Mouse (Mus musculus) midbrain, embryonic 15.5 days (tissue): ENCODE measurements at regions not wholly inside any gene's neighbourhood (a gene's known extent, or its start where the extent isn't known, plus 50 kb on each side); places are given as distances from the start of the nearest gene placed in this dataset.

ENCODE experiments used
- ATAC-seq: fragments of 200-750 bp; cut with Nextera tagmentation; replicated peaks from 2 replicates; pipeline ENCODE4 v1.8.0; 2017; ENCODE audit warnings: moderate TSS enrichment
- H3K27ac ChIP-seq: fragments of 300-500 bp; sonication (generic); 2 replicates; pipeline ENCODE4 v1.5.1; 2015; ENCODE audit warnings: mild to moderate bottlenecking, inconsistent platforms
- H3K27me3 ChIP-seq: fragments of 300-500 bp; sonication (generic); replicated peaks from 2 replicates; pipeline ENCODE4 v1.6.1; 2015; ENCODE audit warnings: inconsistent platforms
- H3K36me3 ChIP-seq: fragments of 300-500 bp; sonication (generic); replicated peaks from 2 replicates; pipeline ENCODE4 v1.6.1; 2015; ENCODE audit warnings: inconsistent platforms
- H3K4me1 ChIP-seq: fragments of 300-500 bp; sonication (generic); 2 replicates; pipeline ENCODE4 v1.6.1; 2015; ENCODE audit warnings: inconsistent platforms
- H3K4me2 ChIP-seq: fragments of 300-500 bp; sonication (generic); 2 replicates; pipeline ENCODE4 v1.6.1; 2015; ENCODE audit warnings: inconsistent platforms, mild to moderate bottlenecking, moderate library complexity
- H3K4me3 ChIP-seq: fragments of 300-500 bp; sonication (generic); 2 replicates; pipeline ENCODE4 v1.5.1; 2015; ENCODE audit warnings: mild to moderate bottlenecking, inconsistent platforms
- H3K9ac ChIP-seq: fragments of 300-500 bp; sonication (generic); 2 replicates; pipeline ENCODE4 v1.6.1; 2015; ENCODE audit warnings: mild to moderate bottlenecking, inconsistent platforms
- H3K9me3 ChIP-seq: fragments of 300-500 bp; sonication (generic); 2 replicates; pipeline ENCODE4 v1.6.1; 2016; ENCODE audit warnings: inconsistent platforms
- WGBS: fragments of 180-500 bp; shearing (Covaris S2); methylation state at CpG from one replicate; pipeline ENCODE4 v1.1.7; 2015; ENCODE audit warnings: mixed read lengths; 5-methylcytosine and 5-hydroxymethylcytosine counted together

- H3K9ac ChIP-seq, result no peak overlapping the region
- H3K4me1 ChIP-seq, result no peaks in the 10 kb centered on the region; the same call in 1 of the 2 replicates
- H3K27me3 ChIP-seq, result no peaks in the 10 kb centered on the region
- no peaks in the 10 kb centered on the region for H3K36me3 ChIP-seq
- H3K4me2 ChIP-seq, result no peak overlapping the region
- no peak overlapping the region for H3K27ac ChIP-seq
- H3K9me3 ChIP-seq, result no peaks in the 10 kb centered on the region
- WGBS, result 79% methylated on average over 3 of the region's 3 CpGs
- no peak for ATAC-seq
- no peak overlapping the region for H3K4me3 ChIP-seq
Observed at GRCm38 (mm10) chr3:41426946-41427345, 128.6 kb upstream of the Jade1 start.

DNA sequence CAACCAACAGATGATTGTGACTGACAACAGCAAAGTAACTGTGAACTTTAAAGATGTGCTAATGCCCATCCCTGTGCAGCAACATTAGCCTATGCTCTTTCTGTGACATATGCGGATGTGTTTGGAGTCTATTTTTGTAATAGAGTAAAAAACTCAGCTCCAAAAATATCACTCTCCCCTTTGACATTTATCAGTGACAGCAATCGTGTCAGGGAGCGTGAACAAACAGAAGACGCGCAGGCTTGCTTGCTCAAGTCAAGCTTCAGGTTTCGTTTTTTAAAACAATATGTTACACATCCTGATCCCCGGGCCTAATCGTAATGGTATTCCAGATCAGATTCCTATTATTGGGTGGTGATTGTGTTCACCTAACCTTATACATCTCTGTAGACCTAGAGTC, 129.7 kb upstream of the Jade1 start:
- no peak overlapping the region for H3K4me2 ChIP-seq
- WGBS, result 92% methylated on average over 8 of the region's 8 CpGs
- no peak for ATAC-seq
- H3K27me3 ChIP-seq, result no peaks in the 10 kb centered on the region
- no peak overlapping the region for H3K27ac ChIP-seq
- no peak overlapping the region for H3K4me3 ChIP-seq
- no peak overlapping the region for H3K9ac ChIP-seq
- no peaks in the 10 kb centered on the region; the same call in 1 of the 2 replicates for H3K4me1 ChIP-seq
- no peaks in the 10 kb centered on the region for H3K36me3 ChIP-seq
- no peaks in the 10 kb centered on the region for H3K9me3 ChIP-seq

DNA sequence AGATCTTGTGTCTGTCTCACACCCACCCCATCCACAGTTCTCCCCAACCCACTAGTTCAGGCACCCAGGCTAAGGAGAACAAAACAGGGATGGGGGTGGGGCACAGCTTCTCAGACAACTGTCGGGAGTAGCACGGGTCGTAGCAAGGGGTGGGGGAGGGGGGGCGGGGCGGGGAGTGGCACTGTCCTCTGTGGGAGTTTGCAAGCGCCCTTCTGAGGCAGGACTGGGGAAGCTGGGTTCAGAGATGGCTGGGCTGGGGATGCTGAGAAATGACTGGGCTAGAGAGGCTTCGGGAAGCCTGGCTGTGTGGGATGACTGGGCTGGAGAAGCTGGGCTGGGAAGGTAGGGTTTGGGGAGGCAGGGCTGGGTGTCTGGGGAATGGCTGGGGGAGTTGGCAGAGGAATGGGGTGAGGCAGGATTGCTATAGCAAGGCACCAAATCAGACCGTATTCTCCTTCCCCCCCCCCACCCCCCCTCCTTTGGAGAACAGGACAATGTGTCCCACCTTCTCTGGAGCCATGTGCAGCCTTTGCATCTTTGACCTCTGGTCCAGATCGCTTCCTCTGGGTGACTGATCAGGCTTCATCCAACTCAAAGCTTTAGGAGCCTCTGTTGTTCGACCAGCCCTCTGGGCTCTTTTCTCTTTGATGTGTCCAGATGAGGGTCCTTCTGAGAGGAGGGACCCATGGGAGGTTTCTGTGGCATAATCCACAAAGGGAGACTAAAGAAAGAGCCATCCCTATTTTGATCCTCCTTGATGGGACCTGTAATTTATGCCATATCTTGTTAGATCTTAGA, 131.2 kb upstream of the Jade1 start:
- WGBS, result 15% methylated on average over 9 of the region's 10 CpGs
- Histone ChIP-seq H3K4me1 (no peaks in the 10 kb centered on the region; the same call in 1 of the 2 replicates), H3K36me3 (no peaks in the 10 kb centered on the region), H3K27me3 (no peaks in the 10 kb centered on the region), H3K9ac (no peak overlapping the region), H3K9me3 (no peaks in the 10 kb centered on the region), H3K27ac (no peak overlapping the region), H3K4me2 (no peak overlapping the region), H3K4me3 (no peak overlapping the region)
- ATAC-seq, result no peak

DNA sequence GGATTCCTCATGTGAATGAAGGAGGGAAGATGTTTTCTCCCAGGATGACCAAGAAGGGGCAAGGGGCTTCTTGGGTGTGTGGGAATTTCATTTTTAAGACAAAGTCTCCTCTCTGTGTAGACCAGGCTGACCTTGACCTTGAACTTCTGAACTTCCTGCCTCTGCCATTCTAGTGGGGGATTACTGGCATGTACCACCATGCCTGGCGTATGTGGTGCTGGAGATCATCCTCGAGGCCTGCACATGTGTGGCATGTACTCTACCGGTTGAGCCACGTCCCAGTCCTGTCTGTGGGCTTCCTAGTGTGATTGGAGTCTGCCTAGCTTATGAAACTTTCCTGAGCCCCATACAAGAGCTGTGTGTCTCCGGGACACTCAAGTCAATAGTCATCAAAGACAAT, 131.9 kb upstream of the Jade1 start:
- no peak overlapping the region for H3K9ac ChIP-seq
- H3K36me3 ChIP-seq, result no peaks in the 10 kb centered on the region
- H3K4me2 ChIP-seq, result no peak overlapping the region
- H3K9me3 ChIP-seq, result no peaks in the 10 kb centered on the region
- 65% methylated on average over 5 of the region's 5 CpGs for WGBS
- ATAC-seq, result no peak
- no peaks in the 10 kb centered on the region for H3K27me3 ChIP-seq
- H3K27ac ChIP-seq, result no peak overlapping the region
- H3K4me1 ChIP-seq, result no peaks in the 10 kb centered on the region; the same call in 1 of the 2 replicates
- H3K4me3 ChIP-seq, result no peak overlapping the region

DNA sequence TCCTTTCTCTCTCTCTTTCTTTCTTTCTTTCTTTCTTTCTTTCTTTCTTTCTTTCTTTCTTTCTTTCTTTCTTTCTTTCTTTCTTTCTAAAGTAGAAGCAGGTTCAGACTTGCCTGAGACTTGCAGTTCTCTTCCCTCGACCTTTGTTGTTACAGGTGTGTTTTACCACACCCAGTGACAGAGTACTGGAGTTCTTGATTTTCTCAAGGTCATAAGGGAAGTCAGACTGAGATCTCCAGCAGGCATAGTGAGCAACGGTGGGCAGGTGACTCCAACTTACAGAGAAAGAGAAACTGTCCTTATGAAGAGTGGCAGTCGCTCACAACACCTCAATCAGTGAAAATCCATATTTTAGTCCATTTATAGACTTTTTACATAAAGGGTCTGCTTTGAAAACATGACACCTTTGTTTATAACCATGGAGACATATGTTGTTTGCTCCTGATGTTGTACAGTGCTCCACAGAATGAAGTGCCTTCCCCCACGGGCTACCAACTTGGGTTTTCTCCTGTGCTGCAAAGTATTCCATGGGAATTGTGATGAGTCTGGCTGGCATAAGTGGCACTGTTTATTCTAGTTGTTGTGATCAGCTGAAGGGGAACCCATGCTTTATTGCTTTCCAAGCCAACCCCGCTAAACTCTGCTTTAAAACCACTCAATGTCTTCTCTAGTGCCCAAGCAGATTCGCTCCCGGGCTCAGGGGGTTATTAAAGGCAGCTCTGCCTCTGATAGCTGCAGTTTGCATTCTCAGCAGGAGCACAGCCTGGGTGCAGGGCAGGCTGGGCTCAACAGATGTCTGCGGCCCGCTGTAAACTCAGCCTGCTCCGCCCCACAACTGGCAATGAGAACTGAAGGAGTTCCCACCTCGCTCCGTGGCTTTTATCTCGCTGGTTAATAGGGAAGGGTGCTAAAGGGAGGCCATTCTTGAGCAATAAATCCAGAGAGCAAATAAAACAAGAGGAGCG, 132.6 kb upstream of the Jade1 start:
- no peak overlapping the region for H3K9ac ChIP-seq
- no peaks in the 10 kb centered on the region for H3K9me3 ChIP-seq
- no peak for ATAC-seq
- 30% methylated on average over 14 of the region's 14 CpGs for whole genome bisulfite sequencing
- no peaks in the 10 kb centered on the region for H3K36me3 ChIP-seq
- H3K27ac ChIP-seq, result no peak overlapping the region
- no peaks in the 10 kb centered on the region; the same call in 1 of the 2 replicates for H3K4me1 ChIP-seq
- no peak overlapping the region for H3K4me3 ChIP-seq
- no peak overlapping the region for H3K4me2 ChIP-seq
- H3K27me3 ChIP-seq, result no peaks in the 10 kb centered on the region

DNA sequence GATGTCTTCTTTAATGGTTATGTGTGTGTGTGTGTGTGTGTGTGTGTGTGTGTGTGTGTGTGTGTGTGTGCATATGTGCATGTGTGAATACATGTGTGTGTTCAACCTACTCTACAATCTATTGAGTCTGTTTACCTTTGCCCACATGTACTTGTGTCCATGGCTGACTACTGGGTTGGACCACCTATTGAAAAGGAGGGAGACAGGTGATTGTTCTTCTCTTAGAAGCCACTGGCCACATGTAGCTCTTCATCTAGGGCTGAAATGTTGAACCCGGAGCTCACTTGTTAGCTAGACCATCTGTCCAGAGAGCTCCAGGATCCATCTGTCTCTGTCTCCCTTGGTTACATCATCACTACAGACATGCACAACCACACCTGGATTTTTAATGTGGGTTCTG, 141.8 kb upstream of the Jade1 start:
- no peaks in the 10 kb centered on the region for H3K9me3 ChIP-seq
- H3K9ac ChIP-seq, result no peak overlapping the region
- H3K36me3 ChIP-seq, result no peaks in the 10 kb centered on the region
- H3K27me3 ChIP-seq, result no peaks in the 10 kb centered on the region
- ATAC-seq, result no peak
- no peak overlapping the region for H3K4me2 ChIP-seq
- 97% methylated on average over 1 of the region's 1 CpGs for WGBS
- no peak overlapping the region for H3K27ac ChIP-seq
- H3K4me3 ChIP-seq, result no peak overlapping the region
- peaks cover 10% of the 10 kb centered on the region for H3K4me1 ChIP-seq

- Histone ChIP-seq H3K36me3 (no peaks in the 10 kb centered on the region), H3K27me3 (0 out of 2 replicates have a peak, but pooled peaks cover 1% of the 10 kb centered on the region), H3K9ac (no peak overlapping the region), H3K4me1 (peaks cover 13% of the 10 kb centered on the region), H3K4me2 (no peak overlapping the region), H3K9me3 (no peaks in the 10 kb centered on the region), H3K27ac (no peak overlapping the region), H3K4me3 (no peak overlapping the region)
- 79% methylated on average over 2 of the region's 2 CpGs for WGBS
- no peak for ATAC-seq
Observed at GRCm38 (mm10) chr3:41412698-41413097, 142.8 kb upstream of the Jade1 start.

DNA sequence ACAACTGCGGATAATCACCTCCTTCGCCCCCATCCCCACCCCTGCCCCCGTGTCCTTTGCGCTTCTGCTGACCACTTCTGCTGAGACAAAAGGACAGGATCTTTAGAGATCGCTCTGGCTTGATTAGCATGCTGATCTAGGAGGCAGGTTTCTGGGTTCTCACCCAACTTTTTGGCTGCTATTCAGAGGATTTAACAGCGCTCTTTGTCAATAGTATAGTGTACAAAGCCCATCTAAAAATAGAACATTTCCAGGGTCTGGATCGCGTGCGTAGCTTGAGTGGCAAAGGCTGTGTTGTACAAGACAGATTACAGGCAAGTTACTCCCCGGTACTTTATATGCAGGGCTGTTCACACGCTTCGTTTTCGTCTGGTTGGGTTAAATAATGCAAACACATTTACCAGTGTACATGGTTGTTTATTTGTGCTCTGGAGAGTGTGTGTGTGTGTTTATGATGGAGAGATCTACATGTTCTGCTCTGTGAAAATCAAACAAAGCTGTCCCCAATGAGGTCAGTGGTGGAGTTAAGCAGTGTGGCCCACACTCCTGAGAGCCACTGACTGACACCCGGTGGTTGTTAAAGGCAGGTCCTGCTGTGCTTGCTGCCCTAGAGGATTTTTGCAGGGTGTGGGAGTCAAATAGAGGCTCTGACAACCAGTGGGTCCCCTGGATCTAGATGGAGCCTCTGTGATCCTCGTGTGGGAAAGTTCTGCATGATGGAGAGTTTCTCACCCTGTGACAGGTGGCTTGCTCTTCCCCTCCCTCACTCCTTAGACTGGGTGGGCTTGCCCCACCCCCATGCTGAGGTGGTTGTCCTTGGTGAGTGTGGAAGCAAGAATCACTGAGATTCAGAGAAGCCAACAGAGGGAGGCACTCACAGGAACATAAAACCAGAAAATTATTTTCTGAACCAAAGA, 146.5 kb upstream of the Jade1 start:
- Histone ChIP-seq H3K9me3 (no peaks in the 10 kb centered on the region), H3K4me3 (peak overlapping the region; percentile 47), H3K4me2 (peak overlapping the region; percentile 68), H3K4me1 (peaks cover 13% of the 10 kb centered on the region), H3K27ac (peak overlapping the region; percentile 74), H3K36me3 (no peaks in the 10 kb centered on the region), H3K9ac (peak overlapping the region; percentile 51), H3K27me3 (0 out of 2 replicates have a peak, but pooled peaks cover 5% of the 10 kb centered on the region)
- peak; percentile 93 for ATAC-seq
- WGBS, result 4% methylated on average over 15 of the region's 15 CpGs

DNA sequence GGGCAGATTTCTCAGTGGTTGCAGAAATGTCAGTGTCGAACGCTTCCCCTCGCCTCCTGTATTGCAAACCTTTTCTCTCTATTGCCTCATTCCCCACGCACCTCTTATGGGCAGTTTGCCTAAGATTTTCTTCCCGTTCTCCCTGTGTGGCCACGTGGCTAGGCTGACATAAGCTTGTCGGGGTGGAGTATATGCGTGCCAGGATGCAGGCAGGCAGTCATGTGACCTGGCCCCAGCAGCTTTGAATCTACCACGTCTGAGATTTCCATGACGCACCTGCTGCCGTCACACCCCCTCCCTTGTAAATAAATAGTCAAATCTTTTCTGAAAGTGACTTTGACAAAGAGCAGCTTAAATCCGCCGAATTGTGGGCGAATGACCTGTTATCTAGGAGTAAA, 147.1 kb upstream of the Jade1 start:
- Histone ChIP-seq H3K36me3 (no peaks in the 10 kb centered on the region), H3K9me3 (no peaks in the 10 kb centered on the region), H3K27me3 (0 out of 2 replicates have a peak, but pooled peaks cover 5% of the 10 kb centered on the region), H3K4me2 (peak overlapping the region; percentile 68), H3K4me1 (peaks cover 13% of the 10 kb centered on the region), H3K9ac (peak overlapping the region; percentile 51), H3K27ac (peak overlapping the region; percentile 74), H3K4me3 (peak overlapping the region; percentile 47)
- ATAC-seq, result peak; percentile 97
- 3% methylated on average over 14 of the region's 14 CpGs for WGBS

GRCm38 (mm10) chr3:41407988-41408387, 147.5 kb upstream of the Jade1 start:
- peak overlapping the region; percentile 47 for H3K4me3 ChIP-seq
- ATAC-seq, result peak; percentile 57
- H3K9ac ChIP-seq, result peak overlapping the region; percentile 51; the same call in 1 of the 2 replicates

DNA sequence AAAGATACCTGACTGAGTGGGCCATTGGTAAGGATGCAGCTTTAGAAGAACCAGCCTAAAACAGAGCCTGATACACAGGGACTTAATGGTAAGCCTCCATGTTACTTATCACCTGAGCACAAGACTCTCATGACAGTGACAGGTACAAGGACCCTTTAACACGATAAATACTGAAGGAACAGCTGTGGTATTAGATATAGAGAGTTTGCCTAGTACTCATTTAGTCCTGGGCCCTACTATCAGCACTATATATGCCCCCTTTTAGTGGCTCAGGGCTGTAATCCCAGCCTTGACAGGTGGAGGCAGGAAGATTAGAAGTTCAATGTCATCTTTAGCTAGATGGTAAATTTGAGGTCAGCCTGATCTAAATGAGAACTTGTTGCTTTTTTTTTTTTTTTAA, 148.0 kb upstream of the Jade1 start:
- WGBS, result 84% methylated on average over 1 of the region's 1 CpGs

More at GRCm38 (mm10) chr3:41407988-41408387, 147.5 kb upstream of the Jade1 start:
- peak overlapping the region; percentile 68 for H3K4me2 ChIP-seq
- peaks cover 13% of the 10 kb centered on the region for H3K4me1 ChIP-seq
- no peaks in the 10 kb centered on the region for H3K36me3 ChIP-seq
- H3K9me3 ChIP-seq, result no peaks in the 10 kb centered on the region
- WGBS, result 77% methylated on average over 9 of the region's 9 CpGs
- 0 out of 2 replicates have a peak, but pooled peaks cover 5% of the 10 kb centered on the region for H3K27me3 ChIP-seq
- peak overlapping the region; percentile 74 for H3K27ac ChIP-seq

More for the DNA sequence above, 148.0 kb upstream of the Jade1 start:
- H3K9ac ChIP-seq, result no peak overlapping the region
- no peak overlapping the region for H3K27ac ChIP-seq
- H3K4me2 ChIP-seq, result no peak overlapping the region
- ATAC-seq, result no peak
- no peaks in the 10 kb centered on the region for H3K9me3 ChIP-seq
- H3K27me3 ChIP-seq, result 0 out of 2 replicates have a peak, but pooled peaks cover 5% of the 10 kb centered on the region
- H3K4me1 ChIP-seq, result peaks cover 13% of the 10 kb centered on the region
- H3K4me3 ChIP-seq, result no peak overlapping the region
- H3K36me3 ChIP-seq, result no peaks in the 10 kb centered on the region
